Mouse (Mus musculus): Measurements from ENCODE around the gene Lhfpl4. TPM values are rescaled to one million over a fixed set of nuclear protein-coding genes. Genes with fewer than 3 reads are reported as not detected.

Gene Lhfpl4
- 45.6 and 54.6 TPM in 2 replicates for polyA plus RNA-seq (2015; fragmentation: Nextera tagmentation; extraction: Ambion mirVana)

- H3K36me3 ChIP-seq, result no peaks in the 10 kb centered on the region
- H3K9ac ChIP-seq (replicated peaks), result peak within 1 kb of the TSS; percentile 87
- H3K4me3 ChIP-seq (replicated peaks), result peak within 1 kb of the TSS; percentile 73
- ATAC-seq (ENCODE audit: low FRiP score), result peak; percentile 86
- WGBS, result under 1% methylated on average over 41 of the region's 66 CpGs
- peaks cover 49% of the 10 kb centered on the region for H3K4me1 ChIP-seq
- H3K27ac ChIP-seq (replicated peaks), result peak within 1 kb of the TSS; percentile 84
- H3K9me3 ChIP-seq (replicated peaks), result no peaks in the 10 kb centered on the region
- peak within 1 kb of the TSS; percentile 90 for H3K4me2 ChIP-seq
- H3K27me3 ChIP-seq (replicated peaks), result no peaks in the 10 kb centered on the region
Observed at GRCm38 (mm10) chr6:113194841-113195595, at the start of gene Lhfpl4. Gene Lhfpl4 (minus strand): TSS chr6:113195384.

GRCm38 (mm10) chr6:113242753-113243152 lies 47.6 kb upstream of the Lhfpl4 start:
- Histone ChIP-seq H3K27me3 (replicated peaks) (no peaks in the 10 kb centered on the region), H3K4me2 (no peak overlapping the region), H3K9ac (replicated peaks) (no peak overlapping the region), H3K9me3 (replicated peaks) (no peaks in the 10 kb centered on the region), H3K4me1 (peaks cover 15% of the 10 kb centered on the region), H3K27ac (replicated peaks) (no peak overlapping the region), H3K36me3 (peaks cover 18% of the 10 kb centered on the region), H3K4me3 (replicated peaks) (no peak overlapping the region)
- no peak for ATAC-seq (ENCODE audit: low FRiP score)
- 93% methylated on average over 1 of the region's 1 CpGs for WGBS

- H3K4me3 ChIP-seq (replicated peaks), result peak overlapping the region; percentile 96
- H3K27ac ChIP-seq (replicated peaks), result no peak overlapping the region
- ATAC-seq (ENCODE audit: low FRiP score), result no peak
- H3K9me3 ChIP-seq (replicated peaks), result no peaks in the 10 kb centered on the region
- peak overlapping the region; percentile 95 for H3K4me2 ChIP-seq
- H3K9ac ChIP-seq (replicated peaks), result peak overlapping the region; percentile 91
- peaks cover 21% of the 10 kb centered on the region for H3K4me1 ChIP-seq
- peaks cover 13% of the 10 kb centered on the region for H3K36me3 ChIP-seq
- H3K27me3 ChIP-seq (replicated peaks), result no peaks in the 10 kb centered on the region
- 49% methylated on average over 6 of the region's 6 CpGs for WGBS
Observed at GRCm38 (mm10) chr6:113238442-113238841, 43.3 kb upstream of the Lhfpl4 start.

GRCm38 (mm10) chr6:113237542-113238270 lies 42.5 kb upstream of the Lhfpl4 start, which contains the start of gene Mtmr14:
Gene Mtmr14 (plus strand): TSS chr6:113237843.
- Histone ChIP-seq H3K4me3 (replicated peaks) (peak within 1 kb of the TSS; percentile 96), H3K27ac (replicated peaks) (peak within 1 kb of the TSS; percentile 81), H3K9ac (replicated peaks) (peak within 1 kb of the TSS; percentile 91), H3K4me1 (peaks cover 21% of the 10 kb centered on the region), H3K36me3 (peaks cover 13% of the 10 kb centered on the region), H3K27me3 (replicated peaks) (no peaks in the 10 kb centered on the region), H3K4me2 (peak within 1 kb of the TSS; percentile 95), H3K9me3 (replicated peaks) (no peaks in the 10 kb centered on the region)
- under 1% methylated on average over 55 of the region's 55 CpGs for whole genome bisulfite sequencing
- ATAC-seq (ENCODE audit: low FRiP score), result peak; percentile 99

- peaks cover 2% of the 10 kb centered on the region; the same call in 1 of the 2 replicates for H3K36me3 ChIP-seq
- no peak overlapping the region for H3K4me2 ChIP-seq
- no peak for ATAC-seq (ENCODE audit: low FRiP score)
- no peaks in the 10 kb centered on the region for H3K27me3 ChIP-seq (replicated peaks)
- H3K9me3 ChIP-seq (replicated peaks), result no peaks in the 10 kb centered on the region
- no peak overlapping the region for H3K4me3 ChIP-seq (replicated peaks)
- H3K27ac ChIP-seq (replicated peaks), result no peak overlapping the region
- WGBS, result 74% methylated on average over 5 of the region's 5 CpGs
- H3K4me1 ChIP-seq, result peaks cover 21% of the 10 kb centered on the region
- no peak overlapping the region for H3K9ac ChIP-seq (replicated peaks)
Observed at GRCm38 (mm10) chr6:113235141-113235540, 40.0 kb upstream of the Lhfpl4 start.

- no peaks in the 10 kb centered on the region for H3K36me3 ChIP-seq
- H3K4me3 ChIP-seq (replicated peaks), result no peak overlapping the region
- H3K27me3 ChIP-seq (replicated peaks), result no peaks in the 10 kb centered on the region
- H3K4me1 ChIP-seq, result no peaks in the 10 kb centered on the region
- H3K9me3 ChIP-seq (replicated peaks), result no peaks in the 10 kb centered on the region
- no peak overlapping the region for H3K27ac ChIP-seq (replicated peaks)
- H3K4me2 ChIP-seq, result no peak overlapping the region
- no peak overlapping the region for H3K9ac ChIP-seq (replicated peaks)
- ATAC-seq (ENCODE audit: low FRiP score), result no peak
Observed at GRCm38 (mm10) chr6:113226705-113227104, 31.5 kb upstream of the Lhfpl4 start.

GRCm38 (mm10) chr6:113225798-113226197 lies 30.6 kb upstream of the Lhfpl4 start:
- WGBS, result 84% methylated on average over 4 of the region's 4 CpGs
- Histone ChIP-seq H3K4me1 (no peaks in the 10 kb centered on the region), H3K4me3 (replicated peaks) (no peak overlapping the region), H3K36me3 (no peaks in the 10 kb centered on the region), H3K9me3 (replicated peaks) (no peaks in the 10 kb centered on the region), H3K27me3 (replicated peaks) (no peaks in the 10 kb centered on the region), H3K4me2 (no peak overlapping the region), H3K9ac (replicated peaks) (no peak overlapping the region), H3K27ac (replicated peaks) (no peak overlapping the region)
- no peak for ATAC-seq (ENCODE audit: low FRiP score)

- H3K4me2 ChIP-seq, result no peak overlapping the region
- ATAC-seq (ENCODE audit: low FRiP score), result no peak
- no peak overlapping the region for H3K4me3 ChIP-seq (replicated peaks)
- H3K9me3 ChIP-seq (replicated peaks), result no peaks in the 10 kb centered on the region
- no peaks in the 10 kb centered on the region for H3K27me3 ChIP-seq (replicated peaks)
- H3K9ac ChIP-seq (replicated peaks), result no peak overlapping the region
- 77% methylated on average over 2 of the region's 2 CpGs for WGBS
- H3K27ac ChIP-seq (replicated peaks), result no peak overlapping the region
- no peaks in the 10 kb centered on the region for H3K36me3 ChIP-seq
- no peaks in the 10 kb centered on the region for H3K4me1 ChIP-seq
Observed at GRCm38 (mm10) chr6:113216280-113216679, 21.1 kb upstream of the Lhfpl4 start.

GRCm38 (mm10) chr6:113195596-113195992 lies 410 bp upstream of the Lhfpl4 start:
- no peak; the same call in 1 of the 2 replicates for ATAC-seq (ENCODE audit: low FRiP score)
- Histone ChIP-seq H3K4me3 (replicated peaks) (peak overlapping the region; percentile 73), H3K4me2 (peak overlapping the region; percentile 90), H3K4me1 (peaks cover 44% of the 10 kb centered on the region), H3K36me3 (no peaks in the 10 kb centered on the region), H3K9ac (replicated peaks) (peak overlapping the region; percentile 87), H3K27me3 (replicated peaks) (no peaks in the 10 kb centered on the region), H3K27ac (replicated peaks) (peak overlapping the region; percentile 84), H3K9me3 (replicated peaks) (no peaks in the 10 kb centered on the region)
- 6% methylated on average over 9 of the region's 9 CpGs for WGBS

GRCm38 (mm10) chr6:113194517-113194840 lies 705 bp downstream of the Lhfpl4 start:
- Histone ChIP-seq H3K4me1 (peaks cover 49% of the 10 kb centered on the region), H3K27ac (replicated peaks) (peak overlapping the region; percentile 84), H3K4me3 (replicated peaks) (peak overlapping the region; percentile 73), H3K9ac (replicated peaks) (peak overlapping the region; percentile 87), H3K4me2 (peak overlapping the region; percentile 90), H3K27me3 (replicated peaks) (no peaks in the 10 kb centered on the region), H3K9me3 (replicated peaks) (no peaks in the 10 kb centered on the region), H3K36me3 (no peaks in the 10 kb centered on the region)
- ATAC-seq (ENCODE audit: low FRiP score), result peak; percentile 73
- under 1% methylated on average over 5 of the region's 5 CpGs for WGBS

- no peaks in the 10 kb centered on the region for H3K27me3 ChIP-seq (replicated peaks)
- 0 out of 2 replicates have a peak, but pooled peaks cover 3% of the 10 kb centered on the region for H3K36me3 ChIP-seq
- H3K4me3 ChIP-seq (replicated peaks), result peak overlapping the region; percentile 73
- WGBS, result 2% methylated on average over 46 of the region's 46 CpGs
- peak overlapping the region; percentile 87 for H3K9ac ChIP-seq (replicated peaks)
- peak overlapping the region; percentile 90 for H3K4me2 ChIP-seq
- peak; percentile 58 for ATAC-seq (ENCODE audit: low FRiP score)
- no peaks in the 10 kb centered on the region for H3K9me3 ChIP-seq (replicated peaks)
- H3K4me1 ChIP-seq, result peaks cover 49% of the 10 kb centered on the region
- peak overlapping the region; percentile 84 for H3K27ac ChIP-seq (replicated peaks)
Observed at GRCm38 (mm10) chr6:113193765-113194460, 1.3 kb downstream of the Lhfpl4 start.

All from neural tube, embryonic 15.5 days (tissue).